Mouse (Mus musculus): ENCODE measurements around the gene Gin1. TPM values are rescaled to one million over a fixed set of nuclear protein-coding genes. Genes with fewer than 3 reads are reported as not detected.

Gene Gin1
- total and polyA plus RNA-seq, 3 experiments, result 13.6 to 20.6 TPM; not detected in 1

GRCm38 (mm10) chr1:97746261-97746660, 23.7 kb upstream of the Gin1 start:
- Histone ChIP-seq H3K27me3 (ENCODE audit: control insufficient read depth in 1 of 2, insufficient read depth in 2 of 2, low read length in 2 of 2) (no peaks in the 10 kb centered on the region), H3K79me2 (ENCODE audit: control insufficient read depth, insufficient read depth, low read length, poor library complexity) (no peaks in the 10 kb centered on the region), H3K36me3 (ENCODE audit: control insufficient read depth in 1 of 2, insufficient read depth in 2 of 2, low read length in 2 of 2) (peaks cover 22 to 79% of the 10 kb centered on the region in 2 experiments), H3K27ac (ENCODE audit: control insufficient read depth, low read depth, low read length) (no peak overlapping the region), H3K4me3 (ENCODE audit: control insufficient read depth in 1 of 2, insufficient read depth in 1 of 2, low read depth in 2 of 2, low read length in 2 of 2) (no peak overlapping the region), H3K9me3 (replicated peaks; ENCODE audit: insufficient read depth, low read length) (no peaks in the 10 kb centered on the region), H3K4me1 (ENCODE audit: control insufficient read depth in 1 of 2, insufficient read depth in 2 of 2, low read length in 2 of 2) (peaks cover 11 to 14% of the 10 kb centered on the region in 2 experiments), H3K9ac (ENCODE audit: control insufficient read depth, low read depth, low read length, poor library complexity, severe bottlenecking) (no peak overlapping the region)
- DNase-seq (ENCODE audit: low read depth, low spot score), result no peak
- TF ChIP-seq MAX (IDR thresholded peaks at IDR 0.05; ENCODE audit: low read length) (no peak), ELF1 (IDR thresholded peaks at IDR 0.05; ENCODE audit: low read depth, low read length) (no peak), MAZ (IDR thresholded peaks at IDR 0.05; ENCODE audit: low read depth, low read length) (no peak)

- H3K27ac ChIP-seq (ENCODE audit: control insufficient read depth, low read depth, low read length), result no peak overlapping the region
- peaks cover 12 to 83% of the 10 kb centered on the region in 2 experiments for H3K36me3 ChIP-seq (ENCODE audit: control insufficient read depth in 1 of 2, insufficient read depth in 2 of 2, low read length in 2 of 2)
- H3K27me3 ChIP-seq (ENCODE audit: control insufficient read depth in 1 of 2, insufficient read depth in 2 of 2, low read length in 2 of 2), result no peaks in the 10 kb centered on the region
- no peaks in the 10 kb centered on the region for H3K9me3 ChIP-seq (replicated peaks; ENCODE audit: insufficient read depth, low read length)
- H3K4me1 ChIP-seq (ENCODE audit: control insufficient read depth in 1 of 2, insufficient read depth in 2 of 2, low read length in 2 of 2), result peaks cover 3 to 5% of the 10 kb centered on the region in 2 experiments; a peak in 2 of 4 replicates
- TF ChIP-seq ZMIZ1 (IDR thresholded peaks at IDR 0.05; ENCODE audit: low read depth, low read length), result no peak
- no peak for TF ChIP-seq JUND (IDR thresholded peaks at IDR 0.05; ENCODE audit: low read depth, low read length)
- no peak for TF ChIP-seq MXI1 (IDR thresholded peaks at IDR 0.05; ENCODE audit: low read depth, low read length)
- TF ChIP-seq USF2 (IDR thresholded peaks at IDR 0.05; ENCODE audit: borderline replicate concordance in 1 of 2, insufficient read depth in 1 of 2, low read depth in 1 of 2, low read length in 2 of 2), result no peak
- peak; percentile 60; the same call in 1 of the 2 replicates for TF ChIP-seq MAFK (IDR thresholded peaks at IDR 0.05; ENCODE audit: borderline replicate concordance, low read depth, low read length)
- no peak overlapping the region for H3K4me3 ChIP-seq (ENCODE audit: control insufficient read depth in 1 of 2, insufficient read depth in 1 of 2, low read depth in 2 of 2, low read length in 2 of 2)
- no peaks in the 10 kb centered on the region for H3K79me2 ChIP-seq (ENCODE audit: control insufficient read depth, insufficient read depth, low read length, poor library complexity)
- H3K9ac ChIP-seq (ENCODE audit: control insufficient read depth, low read depth, low read length, poor library complexity, severe bottlenecking), result no peak overlapping the region
- DNase-seq (ENCODE audit: low read depth, low spot score), result no peak
Measured at GRCm38 (mm10) chr1:97748163-97748562, 21.8 kb upstream of the Gin1 start.

GRCm38 (mm10) chr1:97753216-97753615, 16.8 kb upstream of the Gin1 start:
- peaks cover 12 to 79% of the 10 kb centered on the region in 2 experiments for H3K36me3 ChIP-seq (ENCODE audit: control insufficient read depth in 1 of 2, insufficient read depth in 2 of 2, low read length in 2 of 2)
- no peaks in the 10 kb centered on the region for H3K27me3 ChIP-seq (ENCODE audit: control insufficient read depth in 1 of 2, insufficient read depth in 2 of 2, low read length in 2 of 2)
- no peak overlapping the region for H3K27ac ChIP-seq (ENCODE audit: control insufficient read depth, low read depth, low read length)
- no peak for DNase-seq (ENCODE audit: low read depth, low spot score)
- no peak overlapping the region for H3K9ac ChIP-seq (ENCODE audit: control insufficient read depth, low read depth, low read length, poor library complexity, severe bottlenecking)
- TF ChIP-seq TCF12 (IDR thresholded peaks at IDR 0.05; ENCODE audit: low read depth, low read length) (0 out of 2 replicates have a peak, but pooled peaks have one; percentile 30), ZKSCAN1 (IDR thresholded peaks at IDR 0.05; ENCODE audit: low read depth, low read length) (no peak), EP300 (IDR thresholded peaks at IDR 0.05; ENCODE audit: low read depth in 1 of 2, low read length in 2 of 2) (peak in 1 of 2 experiments; percentile 12; a peak in 1 of 4 replicates)
- no peak overlapping the region for H3K4me3 ChIP-seq (ENCODE audit: control insufficient read depth in 1 of 2, insufficient read depth in 1 of 2, low read depth in 2 of 2, low read length in 2 of 2)
- H3K79me2 ChIP-seq (ENCODE audit: control insufficient read depth, insufficient read depth, low read length, poor library complexity), result no peaks in the 10 kb centered on the region; the same call in 1 of the 2 replicates
- H3K4me1 ChIP-seq (ENCODE audit: control insufficient read depth in 1 of 2, insufficient read depth in 2 of 2, low read length in 2 of 2), result peaks cover 0 to 9% of the 10 kb centered on the region in 2 experiments; a peak in 3 of 4 replicates
- H3K9me3 ChIP-seq (replicated peaks; ENCODE audit: insufficient read depth, low read length), result no peaks in the 10 kb centered on the region
